Mouse (Mus musculus) heart, adult 11 months (tissue): ENCODE measurements at regions not wholly inside any gene's neighbourhood (a gene's known extent, or its start where the extent isn't known, plus 50 kb on each side); places are given as distances from the start of the nearest gene placed in this dataset.

Experiments
- DNase-seq: peaks from one replicate; pipeline ENCODE4 v3.0.0; 2022

DNA sequence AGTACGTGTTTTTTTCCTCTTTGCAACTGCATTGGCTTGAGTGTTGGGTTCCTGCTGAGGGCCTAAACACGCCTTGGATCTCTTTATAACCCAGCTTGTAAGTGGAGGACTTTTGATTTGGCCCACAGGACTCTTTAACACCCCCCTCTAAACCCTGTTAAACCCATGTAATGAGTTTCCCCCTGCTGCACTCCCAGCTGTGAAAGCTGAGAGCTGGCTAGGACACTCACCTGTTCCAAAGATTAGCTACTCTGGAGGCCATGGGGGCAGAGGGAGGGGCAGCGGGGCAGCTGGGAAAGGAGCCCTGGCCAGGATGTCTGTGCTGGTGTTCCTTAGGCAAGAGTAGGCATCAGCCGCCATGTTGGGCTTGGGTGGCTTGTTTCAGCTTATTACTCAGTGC, 128.7 kb upstream of the Irx3 start:
- DNase-seq = no peak

GRCm38 (mm10) chr8:91925968-91926524, 124.2 kb upstream of the Irx3 start:
- DNase-seq = no peak

DNA sequence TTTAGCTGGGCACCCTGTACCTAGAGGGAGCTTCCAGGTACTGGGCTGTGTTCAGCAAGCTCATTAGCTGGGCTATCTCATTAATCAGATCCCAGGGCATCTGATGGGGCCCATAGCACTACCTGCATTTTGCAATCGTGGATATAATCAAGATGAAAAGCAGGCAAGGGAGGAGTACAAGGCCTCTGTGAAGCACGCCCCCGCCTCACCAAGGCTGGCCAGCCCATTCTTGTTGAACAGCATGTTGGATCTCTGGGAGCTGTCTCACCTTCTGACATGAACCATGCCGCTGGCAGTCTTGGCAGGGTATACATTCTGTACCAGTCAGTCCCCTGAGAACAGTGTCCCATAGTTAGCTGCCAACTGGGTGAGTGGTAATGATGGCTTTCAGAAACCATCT, 122.3 kb upstream of the Irx3 start:
- DNase-seq = no peak

- DNase-seq = no peak
Measured at GRCm38 (mm10) chr8:91922211-91922874, 120.5 kb upstream of the Irx3 start.

DNA sequence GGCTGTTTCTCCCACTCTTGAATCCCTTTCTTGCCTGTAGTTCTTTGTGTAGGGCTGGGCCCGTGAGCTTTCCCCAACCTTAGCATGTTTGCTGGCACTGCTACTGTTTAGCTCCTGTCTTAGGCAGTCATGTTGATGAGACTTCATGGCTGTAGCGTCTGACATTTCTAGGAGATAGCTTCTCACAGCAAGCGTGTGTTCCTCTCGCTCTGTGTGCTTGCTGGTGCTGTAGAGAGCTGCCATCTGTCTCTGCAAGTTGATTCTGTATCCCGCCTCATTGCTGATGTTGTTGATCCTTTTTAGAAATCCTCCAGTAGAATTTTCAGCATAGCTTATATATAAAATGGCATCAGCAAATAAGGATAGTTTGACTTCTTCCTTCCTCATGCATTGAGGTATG, 116.0 kb upstream of the Irx3 start:
- peak; percentile 53 for DNase-seq

DNA sequence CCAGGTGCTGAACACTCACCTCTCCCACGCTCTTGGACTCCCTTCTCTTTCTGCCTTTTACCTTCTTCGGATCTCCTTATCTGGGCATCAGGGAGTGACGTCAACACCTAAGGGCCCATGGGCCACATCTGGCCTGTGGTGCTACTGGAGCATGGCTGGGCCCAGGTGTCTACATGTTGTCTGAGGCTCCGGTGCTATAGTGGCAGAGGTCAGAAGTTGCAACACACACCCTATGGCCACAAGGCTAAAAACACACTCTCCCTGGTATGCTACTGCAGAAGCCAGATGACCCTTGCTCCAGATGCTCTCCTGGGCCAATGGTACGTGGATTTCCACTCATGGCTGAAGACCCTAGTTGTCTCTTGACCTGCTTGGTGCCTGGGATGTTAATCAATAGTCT, 112.1 kb upstream of the Irx3 start:
- peak; percentile 81 for DNase-seq

DNA sequence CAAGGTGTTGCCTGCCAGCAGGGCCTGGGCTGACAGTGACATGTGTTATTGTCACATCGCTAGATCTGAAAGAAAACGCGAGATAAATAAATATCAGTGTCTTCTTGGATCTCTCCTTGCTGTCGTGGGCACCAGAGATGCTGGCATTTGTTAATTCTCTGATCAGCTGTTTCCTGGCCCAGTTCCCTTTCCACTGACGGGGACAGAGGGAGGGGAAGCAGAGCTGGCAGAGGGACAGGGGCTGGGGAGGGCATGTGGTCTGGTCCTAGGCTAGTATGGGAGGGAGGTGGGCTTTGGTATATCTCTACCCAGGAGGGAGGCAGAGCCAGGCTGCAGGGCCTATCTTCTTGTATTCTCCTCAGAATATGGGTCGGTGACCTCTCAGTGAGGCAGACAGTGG, 111.3 kb upstream of the Irx3 start:
- peak; percentile 58 for DNase-seq

GRCm38 (mm10) chr8:91909637-91910383, 107.9 kb upstream of the Irx3 start:
- peak; percentile 80 for DNase-seq

DNA sequence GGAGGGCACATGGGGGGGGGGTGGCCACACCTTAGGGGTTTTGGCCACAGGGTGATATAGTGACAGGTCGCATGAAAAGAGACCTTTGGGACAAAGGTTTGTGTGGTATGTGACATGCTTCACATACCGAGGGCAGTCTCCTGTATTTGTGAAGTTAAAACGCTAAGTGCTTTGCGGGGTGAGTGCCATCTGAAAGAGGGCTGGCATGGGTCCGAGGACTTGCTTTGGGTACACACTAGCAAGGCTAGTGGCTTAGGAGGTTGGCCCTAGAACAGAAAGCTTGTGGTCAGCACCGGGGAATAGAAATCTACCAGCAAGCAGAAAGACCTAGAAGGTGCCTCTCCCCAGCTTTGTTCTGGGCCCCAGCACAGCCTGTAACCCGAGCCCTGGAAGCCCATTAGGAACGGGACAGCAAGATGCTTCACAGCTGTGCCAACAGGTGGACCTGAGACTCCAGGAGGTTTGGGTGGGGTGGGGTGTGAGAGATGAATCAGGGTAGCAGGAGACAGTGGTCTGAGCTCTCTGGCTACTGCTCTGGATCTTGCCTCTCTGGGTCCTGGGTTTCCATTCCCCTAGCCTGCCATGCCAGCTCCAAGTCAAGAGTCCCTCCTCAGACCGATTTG, 107.0 kb upstream of the Irx3 start:
- peak; percentile 73 for DNase-seq

DNA sequence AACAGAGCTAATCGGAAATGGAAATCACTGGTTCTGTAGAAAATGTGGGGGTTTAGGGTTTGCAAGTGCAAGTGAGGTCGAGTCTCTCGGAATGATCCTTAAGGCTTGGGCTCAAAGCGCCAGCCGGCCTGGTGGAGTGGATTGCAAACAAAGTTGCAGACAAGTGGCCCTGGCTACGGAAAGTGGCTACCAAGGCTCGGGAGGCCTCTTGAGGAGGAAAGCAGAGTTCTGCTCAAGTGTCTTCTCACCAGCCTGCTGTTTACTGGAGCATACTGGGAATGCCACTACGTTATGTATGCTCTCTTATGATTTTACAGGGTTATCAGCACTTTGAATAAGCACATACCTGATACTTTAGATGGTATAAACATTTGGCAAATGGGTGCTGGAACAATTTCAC, 105.3 kb upstream of the Irx3 start:
- no peak for DNase-seq

DNA sequence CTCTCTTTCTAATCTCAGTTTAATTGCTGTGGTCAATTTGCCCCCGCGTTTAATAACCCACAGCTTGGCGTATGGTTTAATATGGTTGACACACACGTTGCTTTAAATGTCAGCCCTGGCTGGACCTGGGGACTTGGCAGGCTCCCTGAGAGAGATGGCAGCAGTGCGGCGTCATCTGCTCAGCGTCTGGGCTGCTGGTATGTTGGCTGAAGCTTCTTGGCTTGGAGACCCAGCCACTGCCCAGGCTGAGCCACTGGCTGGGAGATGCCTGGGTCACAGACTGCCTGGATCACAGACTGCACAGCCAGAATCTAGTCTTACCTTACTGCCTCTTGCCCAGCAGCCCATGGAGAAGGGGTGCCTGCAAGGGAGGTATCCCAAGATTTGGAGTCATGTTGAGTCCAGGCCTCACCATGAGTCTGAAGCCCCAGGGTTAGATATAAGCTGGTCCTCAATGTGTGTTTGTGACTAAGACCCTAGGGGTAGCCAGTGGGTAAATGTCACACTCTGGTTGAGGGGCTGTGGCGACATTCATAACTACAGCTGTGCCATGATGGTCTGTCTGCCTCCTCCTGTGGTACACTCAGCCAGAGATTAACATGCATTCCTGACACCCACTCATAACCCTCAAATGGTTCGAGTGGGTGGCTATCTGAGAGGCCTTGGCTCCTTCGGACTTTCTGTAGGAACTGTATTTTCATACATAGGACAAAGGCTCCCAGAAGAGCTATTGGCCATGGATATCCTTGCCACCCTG, 99.8 kb upstream of the Irx3 start:
- DNase-seq = peak; percentile 97

- peak; percentile 89 for DNase-seq
Measured at GRCm38 (mm10) chr8:91899747-91900146, 97.9 kb upstream of the Irx3 start.

- DNase-seq = peak; percentile 91
Measured at GRCm38 (mm10) chr8:91897381-91897780, 95.5 kb upstream of the Irx3 start.

GRCm38 (mm10) chr8:91895987-91896386, 94.1 kb upstream of the Irx3 start:
- no peak for DNase-seq

GRCm38 (mm10) chr8:91884862-91885261, 83.0 kb upstream of the Irx3 start:
- DNase-seq = no peak

DNA sequence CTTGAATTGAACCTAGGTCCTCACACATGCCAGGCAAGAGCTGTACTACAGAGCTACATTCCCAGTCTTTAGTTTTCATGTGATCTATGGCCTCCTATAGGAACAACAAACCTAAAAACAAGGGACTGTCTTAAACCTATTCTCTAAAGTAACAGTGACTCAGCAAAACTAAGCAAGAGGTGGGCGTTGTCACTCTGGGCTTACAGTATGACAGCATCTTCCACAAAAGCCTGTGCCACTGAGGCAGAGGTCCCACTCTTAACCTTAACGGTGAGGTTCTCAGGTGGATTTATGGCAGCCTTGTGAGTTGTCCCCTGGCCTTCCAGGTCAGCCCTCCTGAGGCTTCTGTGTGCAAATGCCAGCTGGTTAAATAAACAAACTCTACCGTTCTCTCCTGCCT, 82.5 kb upstream of the Irx3 start:
- DNase-seq = no peak

DNA sequence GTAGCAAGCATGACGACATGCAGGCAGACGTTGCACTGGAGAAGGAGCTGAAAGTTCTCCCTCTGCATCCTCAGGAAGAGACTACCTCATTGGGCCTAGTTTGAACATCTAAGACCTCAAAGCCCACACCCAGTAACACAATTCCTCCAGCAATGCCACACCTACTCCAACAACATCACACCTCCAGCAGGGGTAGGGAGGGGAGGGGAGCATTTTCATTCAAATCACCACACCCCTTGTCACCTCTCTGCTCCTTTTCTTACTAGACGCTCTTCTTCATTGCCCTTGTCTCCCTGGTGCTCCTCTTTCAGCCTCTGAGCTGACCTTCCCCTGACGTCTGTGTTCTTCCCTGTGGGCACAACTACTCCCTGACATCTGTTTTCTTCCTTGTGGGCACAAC, 81.1 kb upstream of the Irx3 start:
- DNase-seq = no peak

GRCm38 (mm10) chr8:91878886-91879285, 77.0 kb upstream of the Irx3 start:
- DNase-seq = no peak

- DNase-seq = no peak
Measured at GRCm38 (mm10) chr8:91876161-91876560, 74.3 kb upstream of the Irx3 start.

DNA sequence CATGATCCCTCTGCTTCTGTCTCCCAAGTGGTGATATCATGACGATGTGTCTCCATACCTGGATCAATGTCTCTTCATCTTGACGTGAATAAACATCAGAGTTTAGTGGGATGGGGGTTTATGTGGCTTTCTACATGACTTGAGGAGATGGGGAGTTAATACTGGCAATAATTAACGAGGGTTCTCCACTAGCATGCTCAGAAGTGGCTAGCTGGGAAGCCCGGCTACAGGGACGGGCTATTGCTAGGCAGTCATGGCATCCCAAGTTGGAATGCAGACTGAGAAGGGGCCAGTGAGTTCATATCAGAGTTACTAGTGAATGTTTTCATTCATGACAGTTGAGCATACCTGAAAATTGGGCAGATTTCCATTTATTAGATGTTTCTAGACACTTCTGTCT, 71.4 kb upstream of the Irx3 start:
- DNase-seq = no peak

DNA sequence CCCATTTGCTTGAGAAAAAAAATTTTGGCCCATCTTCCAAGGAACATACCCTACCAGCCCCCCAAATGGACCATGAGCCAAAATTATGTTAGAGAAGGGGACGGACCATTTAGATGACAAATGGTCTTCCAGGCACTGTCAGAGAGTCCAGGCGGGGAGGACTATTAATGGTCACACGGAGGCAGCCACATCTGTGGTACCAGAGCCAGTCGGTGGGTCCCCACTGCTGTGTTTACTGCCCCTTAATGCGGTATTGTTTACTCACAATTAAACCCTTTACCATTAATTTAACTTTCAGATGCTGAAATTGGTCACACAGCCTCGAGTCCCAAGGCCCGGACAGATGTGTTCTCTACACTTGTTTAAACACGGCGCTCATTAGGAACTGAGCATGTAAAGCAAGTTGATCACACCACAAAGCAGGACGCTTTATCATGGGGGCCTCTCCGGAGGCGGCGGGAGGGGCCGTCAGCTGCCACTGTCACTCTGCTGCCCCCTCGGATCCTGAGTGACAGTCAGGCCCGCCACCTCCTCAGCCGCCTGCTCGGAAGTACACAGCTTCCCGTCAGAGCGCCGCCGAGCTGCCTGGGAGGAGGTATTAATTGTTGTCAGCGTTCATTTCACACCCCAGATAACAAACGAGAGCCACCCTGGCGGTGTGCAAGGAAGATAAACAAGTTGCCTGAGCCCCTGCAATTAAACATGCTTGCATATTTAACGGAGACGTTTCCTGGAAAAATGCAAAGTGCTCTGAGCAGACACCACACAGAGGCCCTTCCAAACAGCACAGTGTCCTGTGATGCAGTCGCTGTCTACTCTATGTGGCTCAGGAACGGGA, 70.6 kb upstream of the Irx3 start:
- peak; percentile 90 for DNase-seq

DNA sequence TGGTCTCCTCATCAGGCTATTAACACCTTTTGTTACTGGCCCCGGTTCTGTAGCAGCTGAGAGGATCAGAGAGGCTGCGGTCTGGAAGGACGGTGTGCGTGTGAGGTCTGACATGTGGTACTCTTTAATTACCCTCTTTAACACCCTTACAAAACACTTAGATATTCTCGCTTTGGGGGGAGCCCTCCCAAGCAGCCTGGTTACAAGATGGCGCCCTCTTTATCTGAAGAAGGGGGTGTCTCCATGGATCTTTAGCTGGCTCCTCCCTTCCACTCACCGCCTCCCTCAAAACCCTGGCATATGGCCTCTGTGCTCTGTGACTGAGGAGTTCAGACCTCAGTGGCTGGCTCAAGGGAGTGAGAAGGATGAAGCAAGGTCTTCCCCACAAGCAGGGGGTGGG, 65.2 kb upstream of the Irx3 start:
- DNase-seq = no peak
